Mouse (Mus musculus): ENCODE measurements around the gene Ncoa7.

DNA sequence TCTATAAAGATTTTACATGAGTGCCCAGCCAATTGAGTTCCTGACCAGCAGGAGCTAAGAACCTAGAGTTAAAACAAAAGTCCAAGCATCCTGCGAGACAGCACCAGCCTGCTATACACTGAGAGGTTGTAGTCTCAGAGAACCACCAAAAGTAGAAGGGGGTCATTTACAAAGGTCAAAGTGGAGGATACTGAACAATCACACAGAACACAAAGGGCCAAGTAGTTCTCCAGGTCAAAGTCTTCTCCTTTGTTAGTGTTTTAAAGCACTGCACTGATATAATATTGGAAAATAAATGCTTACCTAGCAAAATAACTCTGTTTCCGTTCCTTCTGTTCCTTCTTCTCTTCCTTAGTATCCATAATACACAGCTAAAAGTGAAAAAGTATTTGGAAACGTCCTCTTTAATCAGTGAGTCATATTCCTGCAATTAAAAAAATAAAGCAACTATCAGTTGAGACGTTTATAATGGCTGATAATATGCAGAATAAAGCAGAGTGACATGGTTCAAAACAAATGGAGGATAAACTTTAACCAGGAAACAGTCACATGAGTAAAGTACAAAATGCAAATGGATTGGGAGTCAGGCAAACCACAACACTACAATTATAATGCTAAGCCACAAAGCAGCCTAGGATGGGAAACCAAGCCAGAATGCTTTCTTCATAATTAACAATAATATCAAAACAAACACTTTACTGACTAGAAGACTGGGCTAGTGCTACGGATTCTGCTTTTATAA, 31.5 kb downstream of the Ncoa7 start:
- no peak for TF ChIP-seq CTCF (IDR thresholded peaks at IDR 0.05; ENCODE audit: control insufficient read depth, insufficient read depth, low read length)
- TF ChIP-seq POLR2A (IDR thresholded peaks at IDR 0.05; ENCODE audit: borderline replicate concordance, control insufficient read depth, low read depth, low read length) = no peak

Measured in bone marrow, adult 2 months (tissue).